Comparison of ENCODE assay signal across 8 mouse cellular contexts in genomic region chr1:44102259-44102717, GRCm38 (mm10). TPM values are rescaled to one million over a fixed set of nuclear protein-coding genes. Genes with fewer than 3 reads are reported as not detected.
DNase-seq lines count a peak whose midpoint lies in the region; ATAC-seq and TF ChIP-seq lines count a peak whose summit lies in the region.

Tex30 (minus strand) TSS chr1:44102441.

- no peaks in the 10 kb centered on the region for H3K27me3 ChIP-seq in Patski
- no peaks in the 10 kb centered on the region for H3K27me3 ChIP-seq in hindbrain, embryonic 13.5 days

- no peaks in the 10 kb centered on the region for H3K9me3 ChIP-seq in hindbrain, embryonic 13.5 days

- peaks cover 12% of the 10 kb centered on the region for H3K4me1 ChIP-seq in hindbrain, embryonic 13.5 days (replicated peaks)

- CTCF ChIA-PET in Patski (lab: Charles Lee) = no interaction called here

- peak within 1 kb of the TSS; percentile 77 for H3K9ac ChIP-seq in hindbrain, embryonic 13.5 days

- in situ Hi-C loops in Patski (cut with MboI; ENCODE audit: low pct_unique_long_range_greater_than_20kb) = no loop called here

- peak within 1 kb of the TSS; percentile 71 for H3K4me2 ChIP-seq in hindbrain, embryonic 13.5 days

- POLR2A ChIA-PET in Patski (lab: Charles Lee) = interaction anchor here (0.6 to 1.5 kb wide), 2 partner anchors 18 to 246 kb away, joined by 9 to 13 read pairs; no protein-coding TSS in a partner anchor

- DNase-seq in Patski (ENCODE audit: low read depth, low spot score) = peak; percentile 68
- peak; percentile 93 to 95 for DNase-seq in cerebellum, postnatal 14 days
- peak; percentile 85 to 91 for DNase-seq in frontal cortex, postnatal 14 days (ENCODE audit: low spot score in 2 of 2)
- DNase-seq in layer of hippocampus, postnatal 25 days (ENCODE audit: extremely low spot score in 1 of 2, low spot score in 1 of 2) = peak; percentile 82 to 84
- peak; percentile 95 for DNase-seq in lung, postnatal 25 days (ENCODE audit: low spot score)
- DNase-seq in retina, embryonic 14.5 days (ENCODE audit: low spot score) = peak; percentile 98
- DNase-seq in thymus, postnatal 4 days = peak; percentile 95

- peak within 1 kb of the TSS; percentile 82 for H3K4me3 ChIP-seq in hindbrain, embryonic 13.5 days

- H3K36me3 ChIP-seq in hindbrain, embryonic 13.5 days = peaks cover 14% of the 10 kb centered on the region

- peak; percentile 99 for ATAC-seq in Patski
- peak; percentile 99 for ATAC-seq in hindbrain, embryonic 13.5 days (ENCODE audit: low FRiP score)

- WGBS in hindbrain, embryonic 13.5 days = 0% methylated on average over 55 of the region's 55 CpGs

- TF ChIP-seq CTCF in Patski (IDR thresholded peaks at IDR 0.05) = no peak

- peak within 1 kb of the TSS; percentile 91 for H3K27ac ChIP-seq in hindbrain, embryonic 13.5 days

RNA-seq across cellular contexts. Expression of gene Tex30, which starts in this region (rescaled TPM):
- polyA plus RNA-seq in Patski (2021) = 22.7 TPM
- 51.7 and 56.6 TPM in 2 replicates for polyA plus RNA-seq in hindbrain, embryonic 13.5 days (2015; fragmentation: Nextera tagmentation; extraction: Ambion mirVana)
- total RNA-seq in layer of hippocampus, postnatal 25 days (2021) = 1 to 10 TPM; 7.3 to 9.9 TPM

Comparison
In these comparisons a context has a peak if more than half of its experiments do, and no peak if none do; other contexts are left out.
1. Peak in every context shown above with its lines: DNase-seq, ATAC-seq, H3K4me3 ChIP-seq and H3K27ac ChIP-seq.